ENCODE assay signal across 23 mouse cellular contexts in genomic region chr19:23955461-23955860, GRCm38 (mm10).
"Had no signal": no experiment of that assay in that cellular context is flagged by ENCODE, and none has a peak within 500 bp of the region (broad histone marks: within the 10 kb centered on the region; RNA-seq: fewer than 3 reads in every experiment).

No protein-coding gene starts in this region.

- H3K9ac ChIP-seq: limb, embryonic 13.5 days; liver, embryonic 12.5 days; liver, embryonic 15.5 days; lung, embryonic 15.5 days; midbrain, embryonic 13.5 days; neural tube, embryonic 13.5 days; stomach, embryonic 15.5 days had no signal

- DNase-seq: layer of hippocampus, adult 9-11 months; liver; lung, adult 18-20 months; lung, postnatal 10 days; lung, postnatal 36 days; retina, postnatal 1 day; right cerebral cortex, postnatal 25 days; spleen, adult 18-20 months; thymus, postnatal 25 days had no signal

- ATAC-seq: liver, embryonic 12.5 days; midbrain, embryonic 13.5 days; midbrain, embryonic 16.5 days had no signal

- H3K36me3 ChIP-seq: limb, embryonic 10.5 days; limb, embryonic 13.5 days; liver, embryonic 12.5 days; liver, embryonic 15.5 days; lung, embryonic 15.5 days; midbrain, embryonic 10.5 days; midbrain, embryonic 13.5 days; neural tube, embryonic 13.5 days; stomach, embryonic 15.5 days had no signal

- H3K27me3 ChIP-seq: liver, embryonic 12.5 days; liver, embryonic 15.5 days; lung, embryonic 15.5 days; megakaryocyte, embryonic 14.5 days; neural tube, embryonic 13.5 days; stomach, embryonic 15.5 days had no signal

- H3K9me3 ChIP-seq: limb, embryonic 10.5 days; limb, embryonic 13.5 days; liver, embryonic 12.5 days; liver, embryonic 15.5 days; lung, embryonic 15.5 days; midbrain, embryonic 10.5 days; midbrain, embryonic 13.5 days; stomach, embryonic 15.5 days had no signal

- H3K4me1 ChIP-seq: liver, embryonic 12.5 days; liver, embryonic 15.5 days; megakaryocyte, embryonic 14.5 days; stomach, embryonic 15.5 days had no signal

- H3K4me3 ChIP-seq: layer of hippocampus, adult 2 months; limb, embryonic 10.5 days; limb, embryonic 13.5 days; liver, embryonic 12.5 days; liver, embryonic 15.5 days; lung, embryonic 15.5 days; megakaryocyte, embryonic 14.5 days; midbrain, embryonic 10.5 days; midbrain, embryonic 13.5 days; myocyte; neural tube, embryonic 13.5 days; stomach, embryonic 15.5 days had no signal

- H3K27ac ChIP-seq: kidney, postnatal 0 days; layer of hippocampus, adult 2 months; limb, embryonic 10.5 days; limb, embryonic 13.5 days; liver, embryonic 12.5 days; liver, embryonic 15.5 days; lung, embryonic 15.5 days; midbrain, embryonic 10.5 days; midbrain, embryonic 13.5 days; neural tube, embryonic 13.5 days; stomach, embryonic 15.5 days had no signal

- H3K4me2 ChIP-seq: limb, embryonic 13.5 days; liver, embryonic 12.5 days; liver, embryonic 15.5 days; lung, embryonic 15.5 days; midbrain, embryonic 13.5 days; neural tube, embryonic 13.5 days; stomach, embryonic 15.5 days had no signal
